Mouse (Mus musculus) megakaryocyte, adult 5-6 weeks (primary cell): ENCODE data around the gene Mcrip1. TPM values are rescaled to one million over a fixed set of nuclear protein-coding genes. Genes with fewer than 3 reads are reported as not detected.
"Not testable (repeated sequence)": the region's sequence is repeated elsewhere in the genome, so short reads cannot be mapped to it uniquely, and the experiment has no call there.

Source experiments
- ATAC-seq: 2 replicates; pipeline ENCODE4 v1.8.0; 2016; ENCODE audit warnings: mild to moderate bottlenecking, inconsistent platforms; ENCODE audit not compliant: poor library complexity, severe bottlenecking
- total RNA-seq, 2 experiments: library from RNA; stranded (forward) in 1 of 2; stranded (reverse) in 1 of 2; fragments of 153-499, 151-499 nt in 1 of 2; fragments of 221-1000, 200-1000 nt in 1 of 2; gene quantifications; 2 replicates each; pipeline versions ENCODE4 v1.2.3 to v1.2.4; 2015 to 2017

Mcrip1 gene
- total RNA-seq, 2 experiments from 2014 or later, result 18.3 to 79.7 TPM

GRCm38 (mm10) chr11:120517147-120517546 is 32.4 kb downstream of the Mcrip1 start:
- no peak for ATAC-seq

- peak; percentile 79 for ATAC-seq
These were observed 33.9 kb downstream of the Mcrip1 start for GRCm38 (mm10) chr11:120515611-120516010.

GRCm38 (mm10) chr11:120514262-120514661 is 35.3 kb downstream of the Mcrip1 start:
- ATAC-seq, result not testable (repeated sequence)

GRCm38 (mm10) chr11:120512790-120513453 is 36.6 kb downstream of the Mcrip1 start:
- no peak for ATAC-seq

GRCm38 (mm10) chr11:120510375-120511030 is 39.0 kb downstream of the Mcrip1 start:
- ATAC-seq, result peak; percentile 71

- 0 out of 2 replicates have a peak, but pooled peaks have one; percentile 33 for ATAC-seq
These were observed 39.6 kb downstream of the Mcrip1 start for GRCm38 (mm10) chr11:120509940-120510339.

- no peak for ATAC-seq
These were observed 41.1 kb downstream of the Mcrip1 start for GRCm38 (mm10) chr11:120508290-120508870.

GRCm38 (mm10) chr11:120507611-120508289 is 41.8 kb downstream of the Mcrip1 start:
- ATAC-seq, result no peak

GRCm38 (mm10) chr11:120506899-120507298 is 42.6 kb downstream of the Mcrip1 start:
- ATAC-seq, result no peak

GRCm38 (mm10) chr11:120505661-120506060 is 43.9 kb downstream of the Mcrip1 start:
- no peak for ATAC-seq

- no peak for ATAC-seq
These were observed 47.8 kb downstream of the Mcrip1 start for GRCm38 (mm10) chr11:120501701-120502100.

- no peak for ATAC-seq
These were observed 48.5 kb downstream of the Mcrip1 start for GRCm38 (mm10) chr11:120501018-120501417.

- ATAC-seq, result no peak
These were observed 49.2 kb downstream of the Mcrip1 start for GRCm38 (mm10) chr11:120500357-120500756.

- no peak for ATAC-seq
These were observed 49.6 kb downstream of the Mcrip1 start for GRCm38 (mm10) chr11:120499894-120500293.

GRCm38 (mm10) chr11:120498891-120499290 is 50.6 kb downstream of the Mcrip1 start:
- ATAC-seq, result no peak

- ATAC-seq, result no peak
These were observed 51.3 kb downstream of the Mcrip1 start for GRCm38 (mm10) chr11:120498226-120498625.

- no peak for ATAC-seq
These were observed 52.1 kb downstream of the Mcrip1 start for GRCm38 (mm10) chr11:120497436-120497835.

GRCm38 (mm10) chr11:120493911-120494310 is 55.6 kb downstream of the Mcrip1 start:
- no peak for ATAC-seq

GRCm38 (mm10) chr11:120493351-120493750 is 56.2 kb downstream of the Mcrip1 start:
- ATAC-seq, result no peak
